Mouse (Mus musculus): ENCODE results near the gene Sipa1l3.

DNA sequence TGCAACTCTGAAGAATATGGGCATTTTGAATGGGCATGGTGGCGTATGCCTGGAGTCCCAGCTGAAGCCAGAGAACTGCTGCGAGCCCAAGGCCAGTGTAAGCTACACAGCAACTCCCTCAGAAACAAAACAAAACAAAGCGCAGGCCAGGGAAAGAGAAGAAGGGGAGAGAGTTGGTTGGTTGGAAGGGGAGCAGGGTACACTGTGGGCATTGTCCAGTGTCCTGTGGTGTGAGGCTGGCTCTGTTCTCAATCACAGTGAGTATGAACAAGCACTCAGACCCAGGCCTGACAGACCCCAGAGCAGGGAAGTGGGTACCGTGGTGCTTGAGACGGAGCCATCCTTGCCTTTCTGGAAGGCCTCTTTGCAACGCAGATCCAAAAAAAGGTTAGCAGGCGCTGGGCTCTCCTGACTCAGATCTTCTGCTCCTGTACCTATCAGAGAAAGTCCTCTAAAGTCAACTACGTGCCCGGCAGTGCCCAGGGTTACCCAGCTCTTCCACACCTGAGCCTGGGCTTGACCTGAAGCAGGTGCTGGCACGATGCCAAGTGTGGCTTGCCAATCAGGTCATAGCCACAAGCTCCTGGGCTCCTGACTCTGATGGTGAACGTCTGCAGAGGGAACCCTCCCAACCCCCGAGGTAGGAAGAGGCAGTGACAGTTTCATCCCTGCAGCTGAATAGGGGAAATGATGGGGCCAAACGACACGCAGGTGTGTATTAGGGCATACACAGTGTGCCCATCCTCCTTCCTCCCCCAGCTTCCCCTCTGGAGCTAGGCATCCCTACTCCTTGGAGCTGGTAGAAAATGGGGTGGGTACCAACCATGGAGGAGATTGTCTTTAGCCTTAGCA is 59.3 kb downstream of the Sipa1l3 start:
- TF ChIP-seq CTCF (conservative IDR thresholded peaks at IDR 0.05; ENCODE audit: insufficient read depth, insufficient read length, low read depth, low read length), result no peak
- TF ChIP-seq POLR2A (IDR thresholded peaks at IDR 0.05; ENCODE audit: low read depth, low read length), result no peak

Data from kidney, adult 2 months (tissue).